Mouse (Mus musculus) CD4-positive, CD25-positive, alpha-beta regulatory T cell, adult 4 months (primary cell): ENCODE measurements around the gene Apoa1. TPM values are rescaled to one million over a fixed set of nuclear protein-coding genes. Genes with fewer than 3 reads are reported as not detected.

Source experiments
- ATAC-seq: one replicate; pipeline ENCODE4 v1.8.0; 2017
- polyA plus RNA-seq, 2 experiments: library from polyadenylated mRNA; unstranded; fragments of 100-300 nt; shearing (Covaris generic); gene quantifications; one replicate each; pipeline ENCODE4 v1.2.1; 2017

Gene Apoa1
- polyA plus RNA-seq, 2 experiments from 2014 or later, result not detected

GRCm38 (mm10) chr9:46215338-46216322, 12.8 kb upstream of the Apoa1 start:
- ATAC-seq, result no peak

DNA sequence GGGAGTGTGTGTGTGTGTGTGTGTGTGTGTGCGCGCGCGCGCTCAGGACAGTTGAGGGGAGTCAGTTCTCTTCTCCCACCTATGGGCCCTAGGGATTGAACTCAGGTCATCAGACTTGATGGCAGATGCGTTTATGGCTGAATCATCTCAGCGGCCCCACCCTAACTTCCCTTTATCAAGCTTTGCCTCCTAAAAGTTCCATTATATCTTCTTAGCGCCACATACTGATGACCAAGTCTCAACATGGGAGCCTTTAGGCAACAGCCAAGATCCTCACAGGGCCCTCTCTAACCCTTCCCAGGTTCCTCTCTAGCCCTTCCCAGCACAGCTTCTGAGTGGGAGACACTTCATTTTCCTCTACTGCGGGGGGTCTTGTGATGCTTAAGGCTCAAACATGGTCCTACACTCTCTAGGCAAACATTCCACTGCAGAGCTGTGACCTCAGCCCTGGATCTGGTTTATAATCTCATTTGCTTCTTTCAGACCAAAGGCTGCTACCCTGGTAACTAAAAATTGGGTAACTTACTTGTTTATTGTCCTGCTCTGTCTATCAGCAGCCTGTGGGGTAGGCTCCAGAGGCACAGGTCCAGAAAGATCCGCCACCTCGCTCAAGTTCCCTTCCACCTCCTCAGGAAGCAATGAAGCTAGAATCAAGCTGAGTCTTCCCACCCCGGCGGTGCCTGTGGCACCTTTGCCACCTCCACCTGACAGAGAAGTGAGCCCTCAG, 11.5 kb upstream of the Apoa1 start:
- no peak for ATAC-seq

DNA sequence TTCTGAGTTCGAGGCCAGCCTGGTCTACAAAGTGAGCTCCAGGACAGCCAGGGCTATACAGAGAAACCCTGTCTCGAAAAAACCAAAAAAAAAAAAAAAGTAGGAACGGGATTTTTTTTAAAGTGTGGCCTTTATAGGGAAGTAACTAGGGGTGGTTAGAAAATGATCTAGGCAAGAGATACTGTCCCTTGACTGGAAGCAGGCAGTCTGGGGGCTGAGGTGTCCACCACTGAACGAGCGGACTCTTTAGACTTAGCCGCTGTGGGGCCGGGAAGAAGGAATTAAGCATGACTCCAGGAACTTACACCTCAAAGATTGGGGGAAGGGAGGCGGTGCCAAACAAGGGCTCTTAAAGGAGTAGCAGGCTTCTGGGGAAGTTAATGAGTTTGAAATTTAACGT, 10.2 kb upstream of the Apoa1 start:
- no peak for ATAC-seq

DNA sequence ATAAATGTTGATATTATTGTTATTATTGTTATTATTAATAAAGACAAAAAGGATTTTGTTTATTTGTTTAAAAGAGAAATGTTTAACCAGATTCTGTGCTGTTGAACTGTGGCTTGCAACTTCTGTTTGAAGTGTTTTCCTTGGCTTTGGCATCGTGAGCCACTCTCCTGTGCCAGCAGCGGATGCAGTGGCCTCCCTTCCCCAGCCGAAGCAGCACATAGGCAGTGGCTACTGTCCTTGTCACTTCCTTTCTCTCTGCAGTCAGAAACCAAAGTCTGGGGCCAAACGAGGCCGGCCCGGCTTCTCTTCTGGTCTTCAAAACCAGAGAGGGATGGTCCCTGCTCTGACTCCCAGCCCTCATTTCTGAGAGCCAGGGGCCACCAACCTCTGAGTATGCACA, 5.3 kb upstream of the Apoa1 start:
- no peak for ATAC-seq

GRCm38 (mm10) chr9:46224101-46224500, 4.3 kb upstream of the Apoa1 start:
- ATAC-seq, result no peak

GRCm38 (mm10) chr9:46224945-46225660, 3.3 kb upstream of the Apoa1 start:
- no peak for ATAC-seq

GRCm38 (mm10) chr9:46227064-46227614, 1.2 kb upstream of the Apoa1 start:
- ATAC-seq, result no peak

DNA sequence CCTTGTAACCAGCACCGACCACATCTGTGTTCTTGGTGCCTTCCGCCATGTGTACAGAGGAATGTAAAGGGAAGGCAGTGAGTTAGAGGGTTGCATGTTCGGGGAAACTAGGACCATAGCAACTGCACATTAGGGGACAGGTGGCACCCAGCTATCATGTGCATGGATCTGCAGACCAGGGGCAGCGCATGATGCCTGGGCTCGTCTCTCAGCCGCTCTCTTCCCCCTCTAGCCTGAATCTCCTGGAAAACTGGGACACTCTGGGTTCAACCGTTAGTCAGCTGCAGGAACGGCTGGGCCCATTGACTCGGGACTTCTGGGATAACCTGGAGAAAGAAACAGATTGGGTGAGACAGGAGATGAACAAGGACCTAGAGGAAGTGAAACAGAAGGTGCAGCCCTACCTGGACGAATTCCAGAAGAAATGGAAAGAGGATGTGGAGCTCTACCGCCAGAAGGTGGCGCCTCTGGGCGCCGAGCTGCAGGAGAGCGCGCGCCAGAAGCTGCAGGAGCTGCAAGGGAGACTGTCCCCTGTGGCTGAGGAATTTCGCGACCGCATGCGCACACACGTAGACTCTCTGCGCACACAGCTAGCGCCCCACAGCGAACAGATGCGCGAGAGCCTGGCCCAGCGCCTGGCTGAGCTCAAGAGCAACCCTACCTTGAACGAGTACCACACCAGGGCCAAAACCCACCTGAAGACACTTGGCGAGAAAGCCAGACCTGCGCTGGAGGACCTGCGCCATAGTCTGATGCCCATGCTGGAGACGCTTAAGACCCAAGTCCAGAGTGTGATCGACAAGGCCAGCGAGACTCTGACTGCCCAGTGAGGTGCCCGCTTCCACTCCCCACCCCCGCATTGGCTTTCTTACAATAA, 1.4 kb downstream of the Apoa1 start:
- peak; percentile 32 for ATAC-seq

GRCm38 (mm10) chr9:46230450-46230975, 2.1 kb downstream of the Apoa1 start:
- no peak for ATAC-seq

- ATAC-seq, result no peak
Measured at GRCm38 (mm10) chr9:46235196-46235595, 6.8 kb downstream of the Apoa1 start.

- ATAC-seq, result no peak
Measured at GRCm38 (mm10) chr9:46235596-46235648, 7.0 kb downstream of the Apoa1 start, which contains the start of gene Apoc3. Apoc3 (minus strand) TSS chr9:46235636.

DNA sequence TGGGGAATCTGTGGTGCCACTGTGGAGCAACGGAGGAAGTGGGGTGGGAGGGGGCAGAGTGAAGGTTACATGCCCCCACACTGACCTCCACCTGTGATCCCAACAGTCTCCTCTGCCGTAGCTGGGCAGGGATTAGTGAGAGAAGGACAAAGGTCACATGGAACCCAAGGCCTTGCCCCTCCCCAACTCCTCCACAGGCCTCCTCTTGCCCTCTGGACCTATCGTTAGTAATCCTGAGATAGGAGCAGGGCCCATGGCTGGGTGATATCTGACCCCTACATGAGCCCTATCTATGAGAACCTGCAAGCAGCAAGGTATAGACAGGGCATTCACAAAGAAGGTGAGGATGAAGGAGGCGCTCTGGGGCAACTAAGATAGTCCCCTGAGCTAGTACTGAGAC, 7.3 kb downstream of the Apoa1 start:
- ATAC-seq, result no peak

DNA sequence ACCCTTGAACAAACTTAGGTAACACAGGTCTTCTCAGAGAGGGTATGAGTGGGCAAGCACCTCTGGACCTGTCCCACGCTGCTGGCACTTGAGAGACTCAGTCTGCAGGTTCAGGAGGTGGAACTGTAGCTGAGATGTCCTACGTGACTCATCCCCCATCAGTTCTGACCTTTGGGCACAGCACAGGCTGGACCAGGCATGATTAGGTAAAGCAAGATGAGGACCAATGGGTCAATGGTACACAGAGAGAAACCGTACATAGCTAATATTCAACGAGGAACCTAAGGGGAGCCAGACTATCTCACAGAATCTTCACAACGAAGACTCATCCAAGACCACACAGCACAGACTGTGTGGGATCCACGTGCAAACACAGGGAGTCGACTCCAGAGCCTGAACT, 10.5 kb downstream of the Apoa1 start:
- ATAC-seq, result no peak

DNA sequence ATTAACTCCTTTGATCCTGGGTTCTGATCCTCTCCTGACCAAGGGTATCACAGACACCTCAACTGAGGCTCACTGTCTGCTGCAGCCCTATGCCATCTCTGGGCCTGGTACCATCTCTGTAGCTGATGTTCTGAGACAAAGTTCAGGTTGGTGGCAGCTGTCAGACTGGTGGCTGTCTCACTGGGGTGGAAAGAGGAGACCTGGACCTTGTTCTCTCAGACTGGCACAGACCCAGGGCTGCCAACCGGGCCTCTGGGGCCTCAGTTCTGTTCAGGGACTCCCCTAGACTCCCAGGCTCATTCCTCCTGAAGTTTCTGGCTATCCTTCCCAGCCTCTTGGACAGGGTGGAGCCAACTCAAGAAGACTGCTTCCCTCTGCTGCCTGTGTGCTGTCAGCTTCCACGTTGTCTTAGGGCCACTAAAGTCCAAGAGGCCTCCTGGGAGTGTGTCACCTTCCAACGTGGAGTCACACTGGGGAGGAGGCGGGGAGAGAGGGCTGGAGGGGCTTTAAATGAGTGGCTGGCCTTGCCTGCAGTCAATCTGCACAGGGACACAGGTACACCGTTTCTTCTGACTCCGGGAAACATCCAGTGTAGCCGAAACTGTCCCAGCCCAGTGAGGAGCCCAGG, 12.3 kb downstream of the Apoa1 start, which contains the start of gene Apoa4:
TSS of gene Apoa4 (plus strand) at position 171 of the 628 bp plus-strand sequence.
- ATAC-seq, result no peak

- ATAC-seq, result no peak
Measured at GRCm38 (mm10) chr9:46241818-46242217, 13.4 kb downstream of the Apoa1 start.

DNA sequence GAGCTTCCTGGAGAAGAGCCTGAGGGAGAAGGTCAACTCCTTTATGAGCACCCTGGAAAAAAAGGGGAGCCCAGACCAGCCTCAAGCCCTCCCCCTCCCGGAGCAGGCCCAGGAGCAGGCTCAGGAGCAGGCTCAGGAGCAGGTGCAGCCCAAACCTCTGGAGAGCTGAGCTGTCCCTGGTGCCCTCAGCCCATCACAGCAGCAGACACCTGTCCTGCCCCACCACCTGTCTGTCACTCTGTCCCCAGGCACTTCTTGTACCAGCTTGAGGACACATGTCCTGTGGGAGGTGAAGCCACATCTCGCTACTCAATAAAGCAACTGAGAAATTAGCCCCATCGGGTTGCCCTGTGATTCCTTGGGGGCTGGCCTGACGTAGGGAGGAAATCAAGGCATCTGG, 14.7 kb downstream of the Apoa1 start:
- ATAC-seq, result no peak

- no peak for ATAC-seq
Measured at GRCm38 (mm10) chr9:46243584-46243983, 15.2 kb downstream of the Apoa1 start.

DNA sequence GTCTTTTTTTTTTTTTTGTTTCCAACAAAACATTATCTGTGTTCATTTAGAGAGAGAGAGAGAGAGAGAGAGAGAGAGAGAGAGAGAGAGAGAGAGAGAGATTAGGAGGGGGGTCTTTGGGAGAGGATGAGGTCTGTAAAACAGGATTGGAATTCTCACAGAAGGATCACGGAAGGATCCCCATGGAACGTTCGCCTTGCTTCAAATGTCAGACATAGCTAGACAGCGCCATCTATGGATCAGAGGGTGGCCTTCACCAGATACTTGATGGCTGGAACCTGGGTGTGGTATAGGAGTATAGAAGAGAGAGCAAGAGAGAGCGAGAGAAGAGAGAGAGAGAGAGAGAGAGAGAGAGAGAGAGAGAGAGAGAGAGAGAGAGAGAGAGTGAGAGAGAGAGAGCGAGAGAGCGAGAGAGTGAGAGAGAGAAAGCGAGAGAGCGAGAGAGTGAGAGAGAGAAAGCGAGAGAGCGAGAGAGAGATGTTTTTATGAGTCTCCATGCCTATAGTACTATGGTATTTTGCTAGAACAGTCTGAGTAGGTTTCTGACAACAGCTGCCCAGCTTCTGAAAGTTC, 18.5 kb downstream of the Apoa1 start:
- ATAC-seq, result peak; percentile 56

- ATAC-seq, result no peak
Measured at GRCm38 (mm10) chr9:46256177-46256576, 27.8 kb downstream of the Apoa1 start.

DNA sequence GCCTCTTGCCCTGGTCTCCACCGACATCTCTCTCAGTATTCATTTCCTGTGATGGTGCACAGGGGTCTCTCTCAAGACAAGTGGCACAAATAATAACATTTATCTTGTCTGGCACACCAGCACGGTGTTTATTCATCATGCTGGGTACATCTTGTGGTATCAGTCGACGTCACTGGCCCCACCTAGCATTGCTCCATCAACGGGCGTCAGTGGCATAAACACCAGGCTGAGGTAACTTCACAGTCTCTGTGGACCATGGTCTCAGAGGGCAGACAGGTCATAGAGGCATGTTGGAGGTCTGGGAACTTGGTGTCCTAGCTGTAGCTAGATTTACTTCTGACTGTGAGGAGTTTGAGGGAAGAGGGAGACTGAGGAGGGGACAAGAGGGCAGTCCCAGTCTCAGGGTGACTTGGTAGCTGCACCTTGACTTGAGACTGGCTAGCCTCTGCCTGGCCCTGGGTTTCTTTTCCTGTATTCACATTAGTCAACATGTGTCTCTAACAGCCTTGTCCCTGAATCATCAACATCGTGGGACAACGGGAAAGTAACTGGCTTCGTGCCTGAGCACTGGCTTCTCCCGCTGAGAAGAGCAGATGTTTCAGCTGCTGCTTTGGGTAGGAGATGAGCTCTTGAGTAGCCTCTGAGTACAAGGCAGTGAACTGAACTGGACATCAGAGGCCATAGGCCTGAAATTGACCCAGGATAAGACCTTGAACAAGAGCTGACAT, 28.4 kb downstream of the Apoa1 start:
- no peak for ATAC-seq
